Mouse (Mus musculus): Measurements from ENCODE around the gene Rassf10. TPM values are rescaled to one million over a fixed set of nuclear protein-coding genes. Genes with fewer than 3 reads are reported as not detected.
"Not testable (repeated sequence)": the region's sequence is repeated elsewhere in the genome, so short reads cannot be mapped to it uniquely, and the experiment has no call there.

The Rassf10 gene
- total RNA-seq (2021) = 1 to 10 TPM; 2.3 to 2.8 TPM

GRCm38 (mm10) chr7:112953777-112954291 is at the start of gene Rassf10:
Rassf10 (plus strand) TSS chr7:112953962.
- peak; percentile 8 to 33 for DNase-seq (ENCODE audit: extremely low spot score in 1 of 2, low spot score in 1 of 2)

DNA sequence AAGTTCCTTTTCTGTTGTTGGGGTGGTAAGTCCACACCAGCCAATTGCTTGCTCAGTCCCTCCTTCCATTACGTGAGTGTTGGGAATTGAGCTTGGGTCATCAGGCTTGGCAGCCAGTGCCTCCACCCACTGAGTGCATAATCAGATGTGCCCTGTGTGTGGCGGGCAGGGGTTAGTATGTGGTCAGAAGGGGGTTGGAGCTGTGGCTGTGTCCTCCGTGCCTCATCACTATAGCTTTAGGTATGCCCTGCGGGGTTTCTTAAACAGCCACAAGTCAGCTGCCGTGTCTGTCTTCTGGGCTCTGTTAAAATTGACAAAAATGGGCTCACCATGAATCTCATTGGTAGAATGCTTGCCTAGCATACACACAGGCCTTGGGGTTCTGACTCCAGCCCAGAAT is 46.9 kb upstream of the Rassf10 start:
- no peak for DNase-seq (ENCODE audit: extremely low spot score in 1 of 2, low spot score in 1 of 2)

GRCm38 (mm10) chr7:112907468-112907867 is 46.3 kb upstream of the Rassf10 start:
- DNase-seq (ENCODE audit: extremely low spot score in 1 of 2, low spot score in 1 of 2) = no peak

DNA sequence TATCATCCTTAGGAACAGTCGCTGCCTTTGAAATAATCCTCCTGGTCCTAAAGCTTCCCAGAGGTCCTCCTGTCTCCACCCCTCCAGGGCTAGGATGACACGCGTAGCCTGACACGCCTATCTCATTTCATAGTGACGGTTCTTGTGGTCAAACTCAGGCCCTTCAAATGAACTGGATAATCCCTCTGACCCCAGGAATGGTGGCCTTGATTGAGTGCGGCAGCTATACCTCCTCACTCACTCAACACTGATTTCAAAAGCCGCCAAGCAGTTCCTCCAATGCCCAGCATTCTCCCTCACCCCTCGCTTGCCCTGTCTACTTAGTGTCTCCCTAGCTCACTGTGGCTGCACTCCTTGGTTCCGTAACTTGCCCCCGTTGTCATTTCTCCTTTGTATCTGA is 44.6 kb upstream of the Rassf10 start:
- no peak for DNase-seq (ENCODE audit: extremely low spot score in 1 of 2, low spot score in 1 of 2)

DNA sequence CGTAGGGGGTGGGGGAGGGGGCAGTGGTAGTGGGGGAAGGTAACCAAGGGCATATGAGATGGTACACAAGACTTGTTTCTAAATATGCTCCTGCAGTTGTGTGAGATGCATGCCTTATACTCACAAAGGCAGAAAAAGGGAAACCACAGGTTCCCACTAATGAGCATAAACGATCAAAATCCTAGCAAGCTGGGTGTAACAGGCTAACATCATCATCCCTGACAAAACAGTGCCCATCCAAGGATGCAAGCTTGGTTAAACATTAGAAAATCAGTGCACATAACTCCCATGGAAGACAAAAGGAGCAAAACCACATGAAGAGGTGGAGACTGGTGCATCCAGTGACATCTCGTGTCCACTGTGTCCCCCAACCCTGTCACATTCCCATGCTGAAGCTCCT is 40.8 kb upstream of the Rassf10 start:
- DNase-seq (ENCODE audit: extremely low spot score in 1 of 2, low spot score in 1 of 2) = no peak

GRCm38 (mm10) chr7:112915571-112915970 is 38.2 kb upstream of the Rassf10 start:
- DNase-seq (ENCODE audit: extremely low spot score in 1 of 2, low spot score in 1 of 2) = no peak

GRCm38 (mm10) chr7:112917613-112918278 is 36.0 kb upstream of the Rassf10 start:
- no peak for DNase-seq (ENCODE audit: extremely low spot score in 1 of 2, low spot score in 1 of 2)

- DNase-seq (ENCODE audit: extremely low spot score in 1 of 2, low spot score in 1 of 2) = peak in 1 of 2 experiments; percentile 27
Observed at GRCm38 (mm10) chr7:112918279-112918991, 35.3 kb upstream of the Rassf10 start.

GRCm38 (mm10) chr7:112919845-112920244 is 33.9 kb upstream of the Rassf10 start:
- DNase-seq (ENCODE audit: extremely low spot score in 1 of 2, low spot score in 1 of 2) = peak in 1 of 2 experiments; percentile 53

GRCm38 (mm10) chr7:112922801-112923200 is 31.0 kb upstream of the Rassf10 start:
- DNase-seq (ENCODE audit: extremely low spot score in 1 of 2, low spot score in 1 of 2) = no peak

DNA sequence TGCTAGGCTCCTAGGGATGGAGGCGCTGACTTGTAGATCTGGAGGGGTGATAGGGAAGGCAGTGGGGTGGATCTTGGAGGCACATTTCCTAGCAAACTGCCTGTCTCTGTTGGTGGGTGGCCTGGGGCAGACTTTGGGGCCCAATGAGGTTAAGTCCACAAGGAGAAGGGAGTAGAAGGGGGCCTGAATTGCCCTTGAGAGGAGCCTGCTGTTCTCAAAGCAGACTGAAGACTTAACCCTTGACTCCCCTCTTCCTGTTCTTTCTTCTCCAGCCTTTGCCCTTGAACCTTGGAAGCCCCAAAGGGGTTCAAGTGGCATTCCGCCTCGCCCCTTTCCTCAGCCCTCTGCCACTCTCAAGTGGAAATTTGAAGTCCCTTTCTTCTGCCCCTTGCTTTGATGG is 30.1 kb upstream of the Rassf10 start:
- no peak for DNase-seq (ENCODE audit: extremely low spot score in 1 of 2, low spot score in 1 of 2)

- no peak for DNase-seq (ENCODE audit: extremely low spot score in 1 of 2, low spot score in 1 of 2)
Observed at GRCm38 (mm10) chr7:112930669-112931068, 23.1 kb upstream of the Rassf10 start.

GRCm38 (mm10) chr7:112935876-112936275 is 17.9 kb upstream of the Rassf10 start:
- DNase-seq (ENCODE audit: extremely low spot score in 1 of 2, low spot score in 1 of 2) = not testable (repeated sequence)

GRCm38 (mm10) chr7:112937089-112937488 is 16.7 kb upstream of the Rassf10 start:
- DNase-seq (ENCODE audit: extremely low spot score in 1 of 2, low spot score in 1 of 2) = no peak

GRCm38 (mm10) chr7:112938959-112939358 is 14.8 kb upstream of the Rassf10 start:
- no peak for DNase-seq (ENCODE audit: extremely low spot score in 1 of 2, low spot score in 1 of 2)

- no peak for DNase-seq (ENCODE audit: extremely low spot score in 1 of 2, low spot score in 1 of 2)
Observed at GRCm38 (mm10) chr7:112942567-112942966, 11.2 kb upstream of the Rassf10 start.

DNA sequence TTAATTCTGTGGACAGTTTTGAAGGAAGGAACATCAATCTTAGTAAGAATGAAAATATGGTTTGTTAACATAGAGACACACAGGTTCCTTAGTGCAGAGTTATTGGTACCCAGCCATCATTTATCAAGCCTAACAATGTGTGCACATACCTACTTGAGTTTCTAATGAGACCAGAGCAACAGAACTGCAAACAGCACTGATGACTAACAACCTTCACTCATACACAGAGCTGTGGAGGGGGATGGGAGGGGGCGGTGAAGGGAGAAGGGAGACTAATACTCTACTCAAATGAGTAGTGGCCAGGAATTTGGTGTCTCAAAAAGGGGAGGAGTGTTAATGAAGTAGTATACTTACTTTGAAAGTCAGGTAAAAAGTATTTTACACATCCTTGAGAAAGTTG is 10.7 kb upstream of the Rassf10 start:
- DNase-seq (ENCODE audit: extremely low spot score in 1 of 2, low spot score in 1 of 2) = no peak

GRCm38 (mm10) chr7:112946706-112947105 is 7.1 kb upstream of the Rassf10 start:
- DNase-seq (ENCODE audit: extremely low spot score in 1 of 2, low spot score in 1 of 2) = no peak

DNA sequence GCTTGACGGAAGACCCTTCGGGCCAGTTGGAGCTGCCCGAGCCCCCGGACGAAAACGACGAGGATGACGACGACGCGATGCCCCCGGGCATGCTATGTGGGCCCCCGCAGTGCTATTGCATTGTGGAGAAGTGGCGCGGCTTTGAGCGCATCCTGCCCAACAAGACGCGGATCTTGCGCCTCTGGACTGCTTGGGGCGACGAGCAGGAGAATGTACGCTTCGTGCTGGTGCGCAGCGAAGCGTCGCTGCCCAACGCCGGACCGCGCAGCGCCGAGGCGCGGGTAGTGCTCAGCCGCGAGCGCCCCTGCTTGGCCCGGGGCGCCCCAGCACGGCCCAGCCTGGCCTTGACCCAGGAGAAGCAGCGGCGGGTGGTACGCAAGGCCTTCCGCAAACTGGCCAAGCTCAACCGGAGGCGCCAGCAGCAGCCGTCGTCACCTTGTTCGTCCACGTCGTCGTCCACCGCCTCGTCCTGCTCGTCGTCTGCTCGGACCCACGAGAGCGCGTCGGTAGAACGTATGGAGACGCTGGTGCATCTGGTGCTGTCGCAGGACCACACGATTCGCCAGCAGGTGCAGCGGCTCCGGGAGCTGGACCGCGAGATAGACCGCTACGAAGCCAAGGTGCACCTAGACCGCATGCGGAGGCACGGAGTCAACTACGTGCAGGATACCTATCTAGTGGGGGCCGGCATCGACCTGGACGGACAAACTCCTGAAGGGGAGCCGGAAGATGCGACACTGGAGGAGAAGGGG is 765 bp downstream of the Rassf10 start:
- DNase-seq (ENCODE audit: extremely low spot score in 1 of 2, low spot score in 1 of 2) = peak in 1 of 2 experiments; percentile 3

- DNase-seq (ENCODE audit: extremely low spot score in 1 of 2, low spot score in 1 of 2) = peak; percentile 4 to 11
Observed at GRCm38 (mm10) chr7:112955103-112955827, 1.5 kb downstream of the Rassf10 start.
